Mouse (Mus musculus) MEL (cell line): Measurements from ENCODE around the gene Lrrc4c. TPM values are rescaled to one million over a fixed set of nuclear protein-coding genes. Genes with fewer than 3 reads are reported as not detected.

ENCODE experiments used
- DNase-seq: peaks from one replicate; pipeline ENCODE4 v3.0.0; 2011; ENCODE audit warnings: low read depth, low spot score
- H3K27ac ChIP-seq: 2 replicates; pipeline ENCODE4 v1.5.1; 2012; ENCODE audit warnings: low read depth, mild to moderate bottlenecking, control low read depth, low read length, moderate library complexity; ENCODE audit not compliant: control insufficient read depth
- H3K27me3 ChIP-seq, 2 experiments: fragments of 150-350 bp in 1 of 2; sonication (generic) in 1 of 2; 2 replicates each; pipeline ENCODE4 v1.6.1; 2012; ENCODE audit warnings: low read length in 2 of 2, mild to moderate bottlenecking in 2 of 2, improper control_type of control experiment in 1 of 2, moderate library complexity in 1 of 2; ENCODE audit not compliant: insufficient read depth in 2 of 2, control insufficient read depth in 1 of 2
- H3K36me3 ChIP-seq, 2 experiments: 2 replicates each; pipeline ENCODE4 v1.6.1; 2012 to 2014; ENCODE audit warnings: low read length in 2 of 2, improper control_type of control experiment in 1 of 2, inconsistent platforms in 1 of 2, mild to moderate bottlenecking in 1 of 2; ENCODE audit not compliant: insufficient read depth in 2 of 2, control insufficient read depth in 1 of 2
- H3K4me1 ChIP-seq, 2 experiments: fragments of 150-350 bp in 1 of 2; sonication (generic) in 1 of 2; 2 replicates each; pipeline ENCODE4 v1.6.1; 2012; ENCODE audit warnings: low read length in 2 of 2, improper control_type of control experiment in 1 of 2, mild to moderate bottlenecking in 1 of 2; ENCODE audit not compliant: insufficient read depth in 2 of 2, control insufficient read depth in 1 of 2
- H3K4me3 ChIP-seq, 2 experiments: fragments of 150-350 bp in 1 of 2; sonication (generic) in 1 of 2; 2 replicates each; pipeline ENCODE4 v1.5.1; 2012; ENCODE audit warnings: low read depth in 2 of 2, low read length in 2 of 2, mild to moderate bottlenecking in 2 of 2, moderate library complexity in 2 of 2, control low read depth in 1 of 2, improper control_type of control experiment in 1 of 2; ENCODE audit not compliant: control insufficient read depth in 1 of 2, insufficient read depth in 1 of 2
- H3K79me2 ChIP-seq: 2 replicates; pipeline ENCODE4 v1.6.1; 2012; ENCODE audit warnings: mild to moderate bottlenecking, low read length, moderate library complexity; ENCODE audit not compliant: control insufficient read depth, poor library complexity, insufficient read depth
- H3K9ac ChIP-seq: 2 replicates; pipeline ENCODE4 v1.6.1; 2012; ENCODE audit warnings: low read depth, mild to moderate bottlenecking, control low read depth, low read length, moderate library complexity; ENCODE audit not compliant: control insufficient read depth, poor library complexity, severe bottlenecking
- H3K9me3 ChIP-seq: fragments of 150-350 bp; sonication (generic); replicated peaks from 2 replicates; pipeline ENCODE4 v1.6.1; 2012; ENCODE audit warnings: mild to moderate bottlenecking, low read length, improper control_type of control experiment, moderate library complexity; ENCODE audit not compliant: insufficient read depth
- CHD1 ChIP-seq: IDR thresholded peaks from 2 replicates; pipeline ENCODE4 v1.6.1; 2012; ENCODE audit warnings: low read depth, mild to moderate bottlenecking, inconsistent platforms, low read length, improper control_type of control experiment
- CTCF ChIP-seq, 3 experiments: IDR thresholded peaks in 2 of 3; conservative IDR thresholded peaks in 1 of 3; 2 replicates each; pipeline ENCODE4 v1.5.1; 2011 to 2012; ENCODE audit warnings: low read length in 3 of 3, low read depth in 2 of 3, mild to moderate bottlenecking in 2 of 3, improper control_type of control experiment in 1 of 3, inconsistent platforms in 1 of 3, mixed read lengths in 1 of 3, moderate library complexity in 1 of 3; ENCODE audit not compliant: control insufficient read depth in 1 of 3, insufficient read depth in 1 of 3, poor library complexity in 1 of 3, severe bottlenecking in 1 of 3
- E2F4 ChIP-seq: IDR thresholded peaks from 2 replicates; pipeline ENCODE4 v1.6.1; 2011; ENCODE audit warnings: low read depth, low read length, improper control_type of control experiment, borderline replicate concordance
- EP300 ChIP-seq, 2 experiments: IDR thresholded peaks; 2 replicates each; pipeline ENCODE4 v1.6.1; 2011; ENCODE audit warnings: improper control_type of control experiment in 2 of 2, low read length in 2 of 2, low read depth in 1 of 2, mild to moderate bottlenecking in 1 of 2
- ETS1 ChIP-seq: IDR thresholded peaks from 2 replicates; pipeline ENCODE4 v1.6.1; 2012; ENCODE audit warnings: low read depth, mild to moderate bottlenecking, inconsistent platforms, low read length, improper control_type of control experiment, moderate library complexity
- HCFC1 ChIP-seq: IDR thresholded peaks from 2 replicates; pipeline ENCODE4 v1.6.1; 2012; ENCODE audit warnings: low read depth, mild to moderate bottlenecking, inconsistent platforms, low read length, improper control_type of control experiment, moderate library complexity
- KAT2A ChIP-seq: conservative IDR thresholded peaks from 2 replicates; pipeline ENCODE4 v1.6.1; 2012; ENCODE audit warnings: low read depth, low read length, improper control_type of control experiment, inconsistent platforms
- MAX ChIP-seq: IDR thresholded peaks from 2 replicates; pipeline ENCODE4 v1.6.1; 2011; ENCODE audit warnings: low read length, improper control_type of control experiment
- MAZ ChIP-seq: IDR thresholded peaks from 2 replicates; pipeline ENCODE4 v1.6.1; 2012; ENCODE audit warnings: low read depth, mild to moderate bottlenecking, inconsistent platforms, low read length, improper control_type of control experiment
- MYB ChIP-seq: IDR thresholded peaks from 2 replicates; pipeline ENCODE4 v1.6.1; 2011; ENCODE audit warnings: mild to moderate bottlenecking, low read depth, low read length, improper control_type of control experiment
- NRF1 ChIP-seq: IDR thresholded peaks from 2 replicates; pipeline ENCODE4 v1.6.1; 2014; ENCODE audit warnings: low read depth, mild to moderate bottlenecking, inconsistent platforms, low read length, improper control_type of control experiment, moderate library complexity; ENCODE audit not compliant: poor library complexity, insufficient read depth, severe bottlenecking
- POLR2AphosphoS5 ChIP-seq: IDR thresholded peaks from 2 replicates; pipeline ENCODE4 v1.6.1; 2012; ENCODE audit warnings: low read depth, borderline replicate concordance, mild to moderate bottlenecking, inconsistent platforms, low read length, moderate library complexity, mixed read lengths
- RCOR1 ChIP-seq: IDR thresholded peaks from 2 replicates; pipeline ENCODE4 v1.6.1; 2012; ENCODE audit warnings: low read depth, mild to moderate bottlenecking, inconsistent platforms, low read length, improper control_type of control experiment
- TAL1 ChIP-seq: IDR thresholded peaks from 2 replicates; pipeline ENCODE4 v1.6.1; 2012; ENCODE audit warnings: mild to moderate bottlenecking, inconsistent platforms, low read length, moderate library complexity, mixed read lengths
- TCF12 ChIP-seq: IDR thresholded peaks from 2 replicates; pipeline ENCODE4 v1.6.1; 2014; ENCODE audit warnings: low read depth, mild to moderate bottlenecking, inconsistent platforms, low read length, improper control_type of control experiment, moderate library complexity
- UBTF ChIP-seq: IDR thresholded peaks from 2 replicates; pipeline ENCODE4 v1.6.1; 2012; ENCODE audit warnings: low read depth, mild to moderate bottlenecking, inconsistent platforms, low read length, improper control_type of control experiment, moderate library complexity, borderline replicate concordance; ENCODE audit not compliant: insufficient read depth
- ZC3H11A ChIP-seq: IDR thresholded peaks from 2 replicates; pipeline ENCODE4 v1.6.1; 2012; ENCODE audit warnings: low read depth, mild to moderate bottlenecking, inconsistent platforms, low read length, improper control_type of control experiment
- ZKSCAN1 ChIP-seq: IDR thresholded peaks from 2 replicates; pipeline ENCODE4 v1.6.1; 2012; ENCODE audit warnings: low read depth, mild to moderate bottlenecking, inconsistent platforms, low read length, improper control_type of control experiment, moderate library complexity
- ZNF384 ChIP-seq: IDR thresholded peaks from 2 replicates; pipeline ENCODE4 v1.6.1; 2012; ENCODE audit warnings: low read depth, mild to moderate bottlenecking, inconsistent platforms, low read length, improper control_type of control experiment
- polyA plus RNA-seq, 2 experiments: library from polyadenylated mRNA; stranded (reverse) in 1 of 2; unstranded in 1 of 2; fragments of >175 nt in 1 of 2; fragments of >200 nt in 1 of 2; gene quantifications; 2 replicates each; pipeline versions ENCODE4 v1.2.1 to v1.2.4; 2012; ENCODE audit warnings: low replicate concordance in 2 of 2, low read depth in 1 of 2; ENCODE audit not compliant: insufficient read length in 2 of 2, insufficient read depth in 1 of 2, missing spikeins in 1 of 2
- total RNA-seq: library from RNA; depleted of rRNA; stranded (reverse); fragments of 300-350 nt; gene quantifications from 2 replicates; pipeline ENCODE4 v1.2.3, GENCODE M21; 2012

The Lrrc4c gene
- total and polyA plus RNA-seq, 3 experiments, result not detected

GRCm38 (mm10) chr2:96504140-96504539 is 186.2 kb downstream of the Lrrc4c start (continued):
- no peak for TF ChIP-seq KAT2A

DNA sequence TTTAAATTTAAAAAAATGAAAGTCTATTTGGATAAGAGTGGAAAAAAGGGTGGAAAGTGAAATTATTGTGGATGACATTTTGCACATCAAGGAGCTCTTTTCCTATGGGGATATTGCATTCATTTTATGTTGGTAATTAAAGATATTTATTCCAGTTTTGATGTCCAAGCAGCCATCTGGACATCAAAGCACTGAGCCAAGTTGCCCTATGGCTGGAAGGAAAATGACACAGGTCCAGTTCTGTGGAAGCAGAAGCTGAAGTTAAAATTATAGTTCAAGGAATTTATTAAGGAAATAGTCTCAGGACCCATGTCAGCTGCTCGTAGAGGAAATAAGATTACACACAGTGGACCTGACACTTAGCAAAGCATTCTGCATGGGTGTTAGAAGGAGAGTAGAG is 187.7 kb downstream of the Lrrc4c start:
- Histone ChIP-seq H3K4me1 (no peaks in the 10 kb centered on the region), H3K9me3 (no peaks in the 10 kb centered on the region), H3K9ac (no peak overlapping the region), H3K36me3 (no peaks in the 10 kb centered on the region), H3K27ac (no peak overlapping the region), H3K4me3 (no peak overlapping the region), H3K79me2 (no peaks in the 10 kb centered on the region), H3K27me3 (no peaks in the 10 kb centered on the region)
- no peak for TF ChIP-seq CHD1
- TF ChIP-seq HCFC1, result no peak
- TF ChIP-seq TCF12, result no peak
- TF ChIP-seq NRF1, result no peak
- no peak for TF ChIP-seq MAX
- TF ChIP-seq KAT2A, result no peak
- TF ChIP-seq EP300 (IDR thresholded peaks at IDR 0.05; ENCODE audit: low read depth in 1 of 2, low read length in 2 of 2), result no peak
- no peak for TF ChIP-seq MYB
- TF ChIP-seq TAL1, result no peak
- no peak for TF ChIP-seq UBTF
- DNase-seq, result no peak

DNA sequence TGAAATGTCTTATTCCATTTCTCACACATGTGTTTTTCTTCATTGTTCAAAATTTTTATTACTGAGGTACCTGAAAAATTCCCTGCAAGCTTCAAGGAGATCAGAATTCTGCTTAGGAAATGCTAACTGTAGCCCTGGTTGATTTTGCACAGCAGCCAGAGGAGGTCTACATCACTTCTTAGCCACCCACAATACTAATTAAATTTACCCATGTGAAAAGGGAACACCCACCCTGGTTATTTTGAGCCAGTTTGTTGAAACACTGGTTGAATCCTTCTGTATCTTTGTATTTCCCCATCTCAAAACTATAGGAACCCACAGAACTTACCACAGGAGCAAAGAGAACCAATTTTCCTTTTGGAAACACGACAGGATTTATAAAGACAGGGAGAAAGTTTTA is 191.0 kb downstream of the Lrrc4c start:
- H3K27me3 ChIP-seq, result no peaks in the 10 kb centered on the region
- no peak overlapping the region for H3K27ac ChIP-seq
- H3K9ac ChIP-seq, result no peak overlapping the region
- H3K79me2 ChIP-seq, result no peaks in the 10 kb centered on the region
- H3K36me3 ChIP-seq, result no peaks in the 10 kb centered on the region
- H3K4me3 ChIP-seq, result no peak overlapping the region
- no peaks in the 10 kb centered on the region for H3K4me1 ChIP-seq
- no peak for TF ChIP-seq ZC3H11A
- no peak for TF ChIP-seq ETS1
- TF ChIP-seq KAT2A, result no peak
- no peak for TF ChIP-seq ZKSCAN1
- TF ChIP-seq MYB, result no peak
- H3K9me3 ChIP-seq, result no peaks in the 10 kb centered on the region
- DNase-seq, result no peak

DNA sequence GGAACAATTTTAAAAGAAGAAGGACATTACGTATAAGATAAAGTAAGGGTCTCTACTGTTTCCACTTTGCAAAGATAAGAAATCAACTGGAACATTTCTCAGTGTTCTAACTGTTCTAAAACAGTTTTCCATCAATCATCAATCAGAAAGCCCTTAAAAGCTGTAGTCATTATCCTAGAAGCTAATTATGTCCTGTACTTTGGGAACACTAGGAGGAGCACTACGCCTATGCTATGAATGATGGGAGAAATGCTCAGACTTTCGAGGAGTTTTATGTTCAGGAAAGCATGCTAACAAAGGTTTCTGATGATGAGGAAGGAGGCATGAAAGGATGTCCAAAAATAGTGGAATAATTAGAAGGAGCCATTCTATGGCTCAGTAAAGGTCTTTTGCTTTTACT is 219.5 kb downstream of the Lrrc4c start:
- H3K4me3 ChIP-seq, result no peak overlapping the region
- no peak overlapping the region for H3K9ac ChIP-seq

More for the DNA sequence above, 219.5 kb downstream of the Lrrc4c start:
- H3K27ac ChIP-seq, result no peak overlapping the region
- no peaks in the 10 kb centered on the region for H3K36me3 ChIP-seq
- H3K27me3 ChIP-seq, result no peaks in the 10 kb centered on the region
- no peak for DNase-seq
- TF ChIP-seq HCFC1, result no peak
- no peak for TF ChIP-seq ZNF384
- TF ChIP-seq MYB, result no peak
- TF ChIP-seq MAZ, result no peak
- TF ChIP-seq ZC3H11A, result no peak
- TF ChIP-seq CTCF (IDR thresholded peaks at IDR 0.05 in 2 of 3, conservative IDR thresholded peaks at IDR 0.05 in 1 of 3; ENCODE audit: control insufficient read depth in 1 of 3, insufficient read depth in 1 of 3, low read depth in 2 of 3, low read length in 3 of 3, poor library complexity in 1 of 3, severe bottlenecking in 1 of 3), result no peak
- TF ChIP-seq RCOR1, result no peak
- no peak for TF ChIP-seq POLR2AphosphoS5
- no peak for TF ChIP-seq KAT2A
- no peak for TF ChIP-seq E2F4
- H3K79me2 ChIP-seq, result no peaks in the 10 kb centered on the region
- H3K4me1 ChIP-seq, result no peaks in the 10 kb centered on the region
- H3K9me3 ChIP-seq, result no peaks in the 10 kb centered on the region
